Mouse (Mus musculus) ES-E14 (cell line): ENCODE measurements at regions not wholly inside any gene's neighbourhood (a gene's known extent, or its start where the extent isn't known, plus 50 kb on each side); places are given as distances from the start of the nearest gene placed in this dataset.

Source experiments
- HCFC1 ChIP-seq: IDR thresholded peaks from 2 replicates; pipeline ENCODE4 v1.6.1; 2012; ENCODE audit warnings: low read length, inconsistent platforms, borderline replicate concordance; ENCODE audit not compliant: insufficient read depth
- ZNF384 ChIP-seq: IDR thresholded peaks from 2 replicates; pipeline ENCODE4 v1.6.1; 2012; ENCODE audit warnings: low read depth, low read length, inconsistent platforms

DNA sequence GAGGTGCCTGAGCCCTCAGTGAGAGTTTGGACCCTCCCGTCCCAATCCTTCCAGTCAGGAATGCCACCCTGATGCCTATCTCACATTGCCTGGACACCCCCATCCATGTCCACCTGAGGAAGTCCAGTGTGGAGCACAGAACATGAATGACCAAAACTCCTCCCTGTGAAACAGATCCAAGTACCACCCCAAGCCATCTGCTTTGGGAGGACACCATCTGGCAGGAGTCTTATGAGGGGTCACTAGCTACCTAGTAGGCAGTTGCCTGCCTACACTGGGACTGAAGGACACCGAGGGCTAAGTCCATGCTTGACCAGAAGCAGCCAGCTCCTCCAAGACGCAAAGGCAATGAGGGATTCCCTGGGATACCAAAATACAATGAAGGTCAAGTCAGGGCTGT lies 119.9 kb upstream of the Ppp1r26 start:
- TF ChIP-seq ZNF384 (no peak), HCFC1 (no peak)
